Mouse (Mus musculus): ENCODE data around the gene Ovgp1. TPM values are rescaled to one million over a fixed set of nuclear protein-coding genes. Genes with fewer than 3 reads are reported as not detected.
"Not testable (repeated sequence)": the region's sequence is repeated elsewhere in the genome, so short reads cannot be mapped to it uniquely, and the experiment has no call there.

Ovgp1 gene
- total RNA-seq, 4 experiments from 2014 or later = 0.48 to 1.3 (median 0.71) TPM

- DNase-seq (ENCODE audit: low spot score in 2 of 2) = no peak
These were observed 18.3 kb downstream of the Ovgp1 start for GRCm38 (mm10) chr3:105991653-105992283.

DNA sequence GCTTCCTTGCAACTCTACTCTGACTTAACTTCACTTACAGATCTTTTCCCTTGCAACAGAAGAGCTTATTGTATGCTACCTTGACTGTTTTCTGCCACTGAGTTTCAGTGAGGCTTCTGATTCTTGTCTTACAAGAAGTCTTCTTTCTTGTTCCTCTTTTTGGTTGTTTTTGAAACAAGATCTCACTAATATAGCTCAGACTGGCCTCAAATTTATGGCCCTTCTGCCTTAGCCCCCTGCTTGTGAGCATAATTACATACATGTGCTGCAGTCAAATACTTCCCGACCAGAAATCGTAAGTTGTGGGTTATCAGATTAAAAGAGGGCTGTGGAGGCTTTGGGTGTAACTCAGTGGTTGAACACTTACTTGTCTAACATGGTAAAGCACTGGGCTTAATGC is 21.2 kb downstream of the Ovgp1 start:
- DNase-seq (ENCODE audit: low spot score in 2 of 2) = no peak

- DNase-seq (ENCODE audit: low spot score in 2 of 2) = no peak
These were observed 27.3 kb downstream of the Ovgp1 start for GRCm38 (mm10) chr3:106000707-106001375.

DNA sequence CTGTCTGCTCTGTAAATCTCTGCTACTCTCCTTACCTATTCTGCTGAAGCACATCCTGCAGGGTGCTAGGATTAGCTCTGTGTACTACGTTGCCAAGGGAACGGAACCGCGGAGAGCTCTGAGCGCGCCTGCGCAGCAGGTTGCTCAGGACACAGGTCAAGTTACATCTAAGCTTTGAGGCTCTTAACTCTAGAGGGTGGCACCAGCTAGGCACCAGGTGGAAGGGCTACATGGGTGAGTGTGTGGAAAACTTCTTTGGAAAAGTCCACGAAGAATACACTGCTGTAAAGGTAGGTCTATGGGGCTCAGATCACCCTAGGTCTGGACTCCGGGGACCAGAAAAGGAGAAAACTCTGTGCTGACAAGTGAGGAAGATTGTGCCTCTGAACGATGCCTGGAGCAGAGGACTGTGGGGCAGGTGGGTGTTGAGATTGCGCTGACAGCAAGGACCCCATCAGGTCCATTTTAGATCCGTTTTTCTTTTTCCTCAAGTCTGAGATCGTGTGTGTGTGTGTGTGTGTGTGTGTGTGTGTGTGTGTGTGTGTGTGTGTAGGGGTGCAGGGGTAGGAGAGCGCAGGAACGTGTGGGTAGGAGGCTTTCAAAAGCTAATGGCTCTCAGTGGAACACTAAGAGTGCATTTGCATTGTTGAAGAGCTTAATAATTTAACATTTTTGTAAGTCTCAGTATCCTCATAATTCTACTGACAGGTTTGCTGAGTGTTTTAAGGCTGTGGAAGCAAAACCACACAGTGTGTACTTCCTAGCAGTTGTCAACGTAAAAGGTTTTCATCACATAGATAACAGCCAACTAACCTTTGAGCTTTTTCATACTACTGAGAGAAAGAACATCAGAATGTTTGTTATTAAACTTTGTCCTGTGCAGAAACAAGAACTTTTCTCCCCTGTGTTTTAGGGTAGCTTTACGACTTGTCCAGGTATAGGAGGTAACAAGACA is 28.2 kb downstream of the Ovgp1 start:
- DNase-seq (ENCODE audit: low spot score in 2 of 2) = no peak

DNA sequence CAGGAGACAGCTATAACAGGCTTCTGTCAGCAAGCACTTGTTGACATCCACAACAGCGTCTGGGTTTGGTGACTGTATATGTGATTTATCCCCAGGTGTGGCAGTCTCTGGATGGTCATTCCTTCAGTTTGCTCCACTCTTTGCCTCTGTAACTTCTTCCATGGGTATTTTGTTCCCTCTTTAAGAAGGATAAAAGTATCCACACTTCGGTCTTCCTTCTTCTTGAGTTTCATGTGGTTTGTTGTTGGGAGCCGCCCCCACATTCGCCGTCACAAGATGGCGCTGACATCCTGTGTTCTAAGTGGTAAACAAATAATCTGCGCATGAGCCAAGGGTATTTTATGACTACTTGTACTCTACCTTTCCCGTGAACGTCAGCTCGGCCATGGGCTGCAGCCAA is 29.8 kb downstream of the Ovgp1 start:
- DNase-seq (ENCODE audit: low spot score in 2 of 2) = not testable (repeated sequence)

DNA sequence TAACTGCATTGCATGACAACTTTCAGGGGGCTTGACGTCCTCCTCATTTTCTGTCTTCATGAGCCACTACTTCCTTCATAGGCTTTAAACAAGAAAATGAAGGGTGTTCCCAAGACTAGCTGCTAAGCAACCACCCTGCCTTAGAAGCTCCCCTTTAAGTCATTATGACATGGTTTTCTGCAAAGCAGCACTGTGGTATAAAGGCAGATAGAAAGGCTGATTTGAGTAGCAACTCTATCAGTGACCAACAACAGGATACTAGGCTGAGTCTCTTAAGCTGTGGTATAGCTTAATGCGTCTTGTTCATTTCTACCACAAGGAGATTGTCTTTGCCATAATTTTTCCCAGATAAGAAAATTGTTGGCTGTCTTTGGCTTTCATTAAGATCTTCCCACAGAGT is 41.0 kb downstream of the Ovgp1 start, which contains the start of gene Pifo:
Gene Pifo, minus strand, starts transcription at position 101 of the 400 bp plus-strand sequence.
- no peak for DNase-seq (ENCODE audit: low spot score in 2 of 2)

DNA sequence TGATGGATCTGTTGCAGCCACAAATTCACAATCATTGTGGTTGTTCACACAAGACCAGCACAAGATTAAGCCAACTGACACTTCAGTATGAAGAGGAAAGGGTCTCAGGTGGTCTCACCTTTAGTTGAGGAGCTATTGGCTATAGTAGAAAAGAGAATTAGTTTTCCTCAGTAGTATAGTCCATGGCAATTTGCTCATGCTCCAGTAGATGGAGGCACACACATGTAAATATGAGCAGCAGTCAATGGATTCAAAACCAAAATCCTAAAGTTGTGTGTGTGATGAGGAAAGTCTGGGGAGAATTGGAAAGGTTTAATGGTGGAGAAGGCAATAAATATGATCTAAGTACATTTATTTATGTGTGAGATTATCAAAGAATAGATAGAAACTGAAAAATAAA is 48.3 kb downstream of the Ovgp1 start:
- no peak for DNase-seq (ENCODE audit: low spot score in 2 of 2)

DNA sequence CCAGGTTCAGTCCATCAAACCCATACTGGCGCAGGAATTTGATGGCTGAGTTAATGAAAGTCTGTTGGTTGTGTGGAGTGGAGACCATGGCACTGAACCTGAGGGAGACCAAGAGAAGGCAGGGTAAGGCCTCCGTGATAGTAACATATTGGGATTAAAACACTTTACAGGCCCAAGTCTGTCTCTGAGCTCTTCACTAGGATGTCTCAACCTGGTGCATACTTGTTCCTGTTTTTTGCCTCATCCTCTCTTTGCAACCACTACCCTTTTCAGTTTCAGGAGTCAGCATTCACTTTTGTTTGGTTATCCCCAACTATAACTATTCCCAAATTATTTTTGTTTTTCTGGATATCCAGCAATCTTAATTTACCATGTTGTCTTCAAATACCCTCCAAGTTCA is 50.6 kb downstream of the Ovgp1 start:
- no peak for DNase-seq (ENCODE audit: low spot score in 2 of 2)

DNA sequence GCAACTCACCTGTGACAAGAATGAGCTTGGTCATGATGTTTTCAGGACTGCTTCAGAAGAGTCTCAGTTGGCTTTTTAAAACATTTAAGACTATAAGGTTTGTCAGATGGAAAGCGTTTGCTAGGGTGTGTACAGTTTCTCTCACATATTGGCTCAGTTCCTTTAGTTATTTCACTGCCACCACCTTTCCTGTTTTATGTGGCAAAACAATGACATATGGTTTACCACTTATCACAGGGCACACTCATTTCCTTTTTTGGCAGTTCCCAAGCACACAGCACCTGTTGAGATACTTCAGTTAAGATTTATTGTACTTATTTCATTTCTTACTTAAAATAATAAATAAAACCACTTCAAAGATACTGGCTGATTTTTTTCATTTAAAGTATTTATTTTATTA is 59.3 kb downstream of the Ovgp1 start, which contains the start of gene Chil5:
Gene Chil5, minus strand, starts transcription at position 34 of the 400 bp plus-strand sequence.
- no peak for DNase-seq (ENCODE audit: low spot score in 2 of 2)

Other genes starting within 250 kb of the Ovgp1 start
- 10 to 100 TPM; 86.6 to 93.8 (median 92.1) TPM for gene Rap1a, start 172.4 kb upstream of the Ovgp1 start, total RNA-seq (2022)
- gene Adora3, start 102.9 kb upstream of the Ovgp1 start, total RNA-seq (2022) = under 1 TPM in 1 of 4 experiments, not detected in 3; 0.40 TPM
- gene Tmigd3, start 102.8 kb upstream of the Ovgp1 start, total RNA-seq (2022) = under 1 TPM in 1 of 4 experiments, not detected in 3; 0.31 TPM
- gene I830077J02Rik, start 41.0 kb upstream of the Ovgp1 start, total RNA-seq (2022) = under 1 TPM in 2 of 4 experiments, not detected in 2; 0.17 to 0.43 TPM
- 10 to 100 TPM; 30.4 to 36.9 (median 33.5) TPM for gene Wdr77, start 14.3 kb upstream of the Ovgp1 start, total RNA-seq (2022)
- gene Atp5f1, start 13.6 kb upstream of the Ovgp1 start, total RNA-seq (2022) = 100 to 1,000 TPM; 508 to 548 (median 541) TPM
- under 1 TPM in 2 of 4 experiments, not detected in 2; 0.36 to 0.54 TPM for gene Pifo, start 40.9 kb downstream of the Ovgp1 start, total RNA-seq (2022)
- gene Chil5, start 59.1 kb downstream of the Ovgp1 start, total RNA-seq (2022) = not detected
- under 1 TPM; 0.21 to 0.79 (median 0.45) TPM for gene Chia1, start 139.5 kb downstream of the Ovgp1 start, total RNA-seq (2022)
- not detected for gene Chil3, start 193.9 kb downstream of the Ovgp1 start, total RNA-seq (2022)
- not detected for gene Chil4, start 245.8 kb downstream of the Ovgp1 start, total RNA-seq (2022)